Mouse (Mus musculus): ENCODE results near the gene Tmem184c. TPM values are rescaled to one million over a fixed set of nuclear protein-coding genes. Genes with fewer than 3 reads are reported as not detected.

Tmem184c gene
- 56.9 and 64.2 TPM in 2 replicates for polyA plus RNA-seq (2016; fragmentation: Nextera tagmentation; extraction: Ambion mirVana)

- Histone ChIP-seq H3K27me3 (no peaks in the 10 kb centered on the region), H3K9ac (peak within 1 kb of the TSS; percentile 67), H3K4me1 (peaks cover 10% of the 10 kb centered on the region), H3K4me3 (peak within 1 kb of the TSS; percentile 85), H3K9me3 (replicated peaks) (no peaks in the 10 kb centered on the region), H3K36me3 (peaks cover 3% of the 10 kb centered on the region), H3K27ac (peak within 1 kb of the TSS; percentile 84), H3K4me2 (replicated peaks) (peak within 1 kb of the TSS; percentile 77)
- peak; percentile 98 for ATAC-seq (ENCODE audit: low FRiP score)
- under 1% methylated on average over 36 of the region's 36 CpGs for WGBS
These were observed at the start of gene Tmem184c for GRCm38 (mm10) chr8:77610374-77610969. Tmem184c (minus strand) TSS chr8:77610698.

DNA sequence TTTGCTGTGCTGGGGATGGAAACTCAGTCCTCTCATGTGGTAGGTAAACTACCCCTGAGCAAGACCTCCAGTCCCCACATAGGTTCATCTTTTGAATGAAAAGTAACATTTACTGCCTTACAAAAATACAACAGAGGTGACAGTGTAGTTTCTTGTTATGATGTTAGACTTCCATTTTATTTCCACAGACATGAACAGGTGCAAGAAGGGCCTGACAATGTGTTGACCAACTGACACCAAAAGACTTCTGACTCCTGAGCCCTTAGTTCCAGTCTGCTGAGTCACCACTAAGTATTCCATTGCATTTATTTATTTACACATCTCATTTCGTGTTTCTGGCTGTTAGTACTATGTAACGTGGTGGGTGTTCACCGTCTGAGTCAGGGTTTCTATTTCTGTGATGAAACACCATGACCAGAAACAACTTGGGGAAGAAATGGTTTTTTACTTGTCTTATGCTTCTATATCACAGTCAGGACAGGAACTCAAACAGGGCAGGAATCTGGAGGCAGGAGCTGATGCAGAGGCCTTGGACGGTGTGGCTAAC, 49.1 kb upstream of the Tmem184c start:
- Histone ChIP-seq H3K27me3 (no peaks in the 10 kb centered on the region), H3K9me3 (replicated peaks) (no peaks in the 10 kb centered on the region), H3K36me3 (no peaks in the 10 kb centered on the region), H3K4me2 (replicated peaks) (no peak overlapping the region), H3K4me1 (no peaks in the 10 kb centered on the region), H3K27ac (no peak overlapping the region), H3K9ac (no peak overlapping the region), H3K4me3 (no peak overlapping the region)
- WGBS, result 83% methylated on average over 4 of the region's 4 CpGs
- ATAC-seq (ENCODE audit: low FRiP score), result no peak

DNA sequence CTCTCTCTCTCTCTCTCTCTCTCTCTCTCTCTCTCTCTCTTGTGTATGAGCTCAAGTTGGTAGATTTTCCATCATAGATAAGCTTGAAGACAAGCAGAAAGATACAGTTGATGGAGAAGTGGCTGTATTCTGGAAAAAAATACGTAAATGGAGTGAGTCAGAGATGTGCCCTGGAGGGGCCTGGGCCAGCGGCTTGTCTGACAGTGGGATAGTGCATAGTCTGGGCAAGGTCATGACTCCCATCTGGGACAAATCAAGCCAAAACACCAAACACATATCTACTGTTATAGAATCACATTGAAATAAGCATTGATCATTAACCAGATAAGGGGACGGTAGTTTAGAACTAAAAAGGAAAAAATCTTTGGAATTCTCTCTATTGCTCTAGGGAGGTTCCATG, 47.9 kb upstream of the Tmem184c start:
- H3K4me3 ChIP-seq, result no peak overlapping the region
- no peak overlapping the region for H3K9ac ChIP-seq
- H3K27ac ChIP-seq, result no peak overlapping the region
- WGBS, result 87% methylated on average over 3 of the region's 3 CpGs
- H3K4me2 ChIP-seq (replicated peaks), result no peak overlapping the region
- H3K36me3 ChIP-seq, result no peaks in the 10 kb centered on the region
- H3K27me3 ChIP-seq, result no peaks in the 10 kb centered on the region
- no peak for ATAC-seq (ENCODE audit: low FRiP score)
- no peaks in the 10 kb centered on the region for H3K4me1 ChIP-seq
- H3K9me3 ChIP-seq (replicated peaks), result no peaks in the 10 kb centered on the region

GRCm38 (mm10) chr8:77650646-77651190, 40.2 kb upstream of the Tmem184c start:
- Histone ChIP-seq H3K4me3 (no peak overlapping the region), H3K4me2 (replicated peaks) (no peak overlapping the region), H3K9me3 (replicated peaks) (no peaks in the 10 kb centered on the region), H3K27ac (no peak overlapping the region), H3K36me3 (no peaks in the 10 kb centered on the region), H3K9ac (no peak overlapping the region), H3K4me1 (no peaks in the 10 kb centered on the region), H3K27me3 (no peaks in the 10 kb centered on the region)
- no peak for ATAC-seq (ENCODE audit: low FRiP score)
- WGBS, result 64% methylated on average over 1 of the region's 1 CpGs

DNA sequence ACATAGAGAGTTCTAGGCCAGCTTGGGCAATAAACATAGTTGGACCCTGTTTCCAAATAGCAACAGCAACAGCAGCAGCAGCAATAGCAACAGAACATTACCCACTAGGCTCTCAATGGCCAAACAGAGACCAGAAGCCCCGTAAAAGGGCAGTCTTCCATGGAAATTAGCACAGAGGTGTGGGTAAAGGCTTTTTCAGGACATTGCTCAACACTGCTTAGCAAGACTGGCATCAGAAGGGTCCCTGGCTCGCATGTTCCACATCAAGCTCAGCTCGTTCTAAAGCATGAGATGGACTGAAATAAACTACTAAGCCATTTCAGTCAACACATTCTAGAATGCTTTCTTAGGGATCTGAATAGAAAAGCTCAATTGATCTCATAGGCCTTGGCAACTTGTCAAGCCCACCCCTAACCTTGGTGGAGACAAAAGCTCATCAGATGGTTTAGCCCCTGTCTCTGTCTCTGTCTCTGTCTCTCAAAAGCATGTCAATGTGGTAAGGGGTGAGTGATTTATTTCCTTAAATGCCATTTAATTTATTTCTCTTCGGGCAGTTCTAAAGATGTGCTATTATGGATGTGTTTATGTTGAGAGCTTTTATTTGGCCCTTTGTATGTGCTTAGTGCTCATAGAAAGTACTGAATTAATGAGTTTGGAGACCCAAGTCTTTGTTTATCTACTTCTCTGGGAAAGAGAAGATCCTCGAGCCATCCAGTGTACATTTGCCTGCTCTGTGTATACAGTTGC, 29.8 kb upstream of the Tmem184c start:
- ATAC-seq (ENCODE audit: low FRiP score), result no peak
- no peaks in the 10 kb centered on the region for H3K4me1 ChIP-seq
- H3K9ac ChIP-seq, result no peak overlapping the region
- H3K27ac ChIP-seq, result no peak overlapping the region
- H3K4me2 ChIP-seq (replicated peaks), result no peak overlapping the region
- no peaks in the 10 kb centered on the region for H3K9me3 ChIP-seq (replicated peaks)
- H3K36me3 ChIP-seq, result no peaks in the 10 kb centered on the region
- no peaks in the 10 kb centered on the region for H3K27me3 ChIP-seq
- 68% methylated on average over 5 of the region's 5 CpGs for WGBS
- no peak overlapping the region for H3K4me3 ChIP-seq

GRCm38 (mm10) chr8:77637593-77637992, 27.1 kb upstream of the Tmem184c start:
- WGBS, result 92% methylated on average over 3 of the region's 3 CpGs
- no peak for ATAC-seq (ENCODE audit: low FRiP score)

DNA sequence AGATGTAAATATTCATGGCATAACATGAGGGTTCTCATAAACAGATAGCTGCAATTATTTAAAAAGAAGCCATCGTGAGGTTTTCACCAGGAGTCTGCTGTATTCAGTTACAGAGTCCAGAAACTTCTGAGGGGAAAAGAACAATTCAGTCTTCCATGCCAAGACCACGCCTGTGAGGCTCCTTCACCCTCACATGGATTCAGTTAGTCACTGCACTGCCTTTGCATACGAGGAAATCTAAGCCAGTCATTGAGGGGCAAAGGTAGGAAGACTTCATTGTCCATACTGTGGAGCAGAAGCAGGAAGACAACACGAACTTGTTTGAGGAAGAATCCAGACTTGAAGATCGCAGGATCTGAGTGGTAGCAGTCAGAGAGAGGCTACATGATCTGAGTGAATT, 23.5 kb upstream of the Tmem184c start:
- no peak for ATAC-seq (ENCODE audit: low FRiP score)
- no peaks in the 10 kb centered on the region for H3K27me3 ChIP-seq
- 71% methylated on average over 5 of the region's 5 CpGs for WGBS

More at GRCm38 (mm10) chr8:77637593-77637992, 27.1 kb upstream of the Tmem184c start:
- Histone ChIP-seq H3K27me3 (no peaks in the 10 kb centered on the region), H3K4me1 (no peaks in the 10 kb centered on the region), H3K9me3 (replicated peaks) (no peaks in the 10 kb centered on the region), H3K4me2 (replicated peaks) (no peak overlapping the region), H3K36me3 (no peaks in the 10 kb centered on the region), H3K9ac (no peak overlapping the region), H3K27ac (no peak overlapping the region), H3K4me3 (no peak overlapping the region)

DNA sequence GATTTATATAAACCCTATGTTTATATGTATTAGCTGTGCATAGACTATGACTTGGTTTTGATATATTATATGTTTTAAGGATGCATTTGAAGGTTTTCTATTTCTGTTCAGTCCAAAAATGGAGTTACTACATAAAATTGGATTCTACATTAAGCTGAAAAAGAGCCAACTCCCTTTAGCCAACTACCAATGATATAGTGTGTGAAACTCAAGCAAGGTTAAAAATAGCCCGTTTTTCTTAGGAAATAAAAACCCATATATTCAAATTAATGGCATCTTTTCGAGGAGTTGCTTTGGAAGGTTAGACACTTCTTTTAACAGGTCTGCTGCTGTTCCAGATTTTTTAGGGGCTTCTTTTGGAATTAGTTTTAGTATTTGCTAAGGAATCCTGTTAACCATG, 22.7 kb upstream of the Tmem184c start:
- Histone ChIP-seq H3K27me3 (no peaks in the 10 kb centered on the region), H3K27ac (no peak overlapping the region), H3K9ac (no peak overlapping the region), H3K9me3 (replicated peaks) (no peaks in the 10 kb centered on the region), H3K4me1 (no peaks in the 10 kb centered on the region), H3K36me3 (no peaks in the 10 kb centered on the region), H3K4me2 (replicated peaks) (no peak overlapping the region), H3K4me3 (no peak overlapping the region)
- ATAC-seq (ENCODE audit: low FRiP score), result no peak
- 87% methylated on average over 2 of the region's 2 CpGs for WGBS

More for the DNA sequence above, 23.5 kb upstream of the Tmem184c start:
- H3K9me3 ChIP-seq (replicated peaks), result no peaks in the 10 kb centered on the region
- H3K27ac ChIP-seq, result no peak overlapping the region
- no peaks in the 10 kb centered on the region for H3K4me1 ChIP-seq
- no peak overlapping the region for H3K4me3 ChIP-seq
- H3K36me3 ChIP-seq, result no peaks in the 10 kb centered on the region
- H3K9ac ChIP-seq, result no peak overlapping the region
- H3K4me2 ChIP-seq (replicated peaks), result no peak overlapping the region

DNA sequence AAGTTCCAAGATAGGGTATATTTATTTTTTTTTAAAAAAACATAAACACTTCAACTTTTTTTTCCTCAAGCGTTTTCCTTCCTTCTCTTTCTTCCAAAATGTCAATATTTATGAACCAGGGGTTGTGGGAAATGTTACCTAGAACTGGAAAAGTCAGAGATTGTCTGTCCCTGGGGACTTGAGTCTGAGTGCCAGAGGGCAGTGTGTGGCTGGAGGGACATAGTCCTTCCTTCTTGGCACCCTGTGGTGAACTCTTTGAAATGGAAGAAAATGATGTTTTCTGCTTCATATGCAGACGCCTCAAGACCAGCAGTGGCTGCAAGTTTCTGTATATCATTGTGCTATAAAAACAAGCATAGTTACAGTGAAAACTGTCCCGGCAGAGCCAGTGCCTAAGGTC, 20.2 kb upstream of the Tmem184c start:
- Histone ChIP-seq H3K9ac (no peak overlapping the region), H3K36me3 (no peaks in the 10 kb centered on the region), H3K27me3 (no peaks in the 10 kb centered on the region), H3K4me2 (replicated peaks) (no peak overlapping the region), H3K9me3 (replicated peaks) (no peaks in the 10 kb centered on the region), H3K4me3 (no peak overlapping the region), H3K4me1 (no peaks in the 10 kb centered on the region), H3K27ac (no peak overlapping the region)
- WGBS, result 38% methylated on average over 3 of the region's 3 CpGs
- no peak for ATAC-seq (ENCODE audit: low FRiP score)

- Histone ChIP-seq H3K9ac (no peak overlapping the region), H3K27ac (no peak overlapping the region), H3K4me3 (no peak overlapping the region), H3K9me3 (replicated peaks) (no peaks in the 10 kb centered on the region), H3K4me2 (replicated peaks) (no peak overlapping the region), H3K36me3 (no peaks in the 10 kb centered on the region), H3K4me1 (no peaks in the 10 kb centered on the region), H3K27me3 (no peaks in the 10 kb centered on the region)
- WGBS, result 16% methylated on average over 15 of the region's 15 CpGs
- ATAC-seq (ENCODE audit: low FRiP score), result peak; percentile 80
These were observed 19.5 kb upstream of the Tmem184c start for GRCm38 (mm10) chr8:77629858-77630537.

DNA sequence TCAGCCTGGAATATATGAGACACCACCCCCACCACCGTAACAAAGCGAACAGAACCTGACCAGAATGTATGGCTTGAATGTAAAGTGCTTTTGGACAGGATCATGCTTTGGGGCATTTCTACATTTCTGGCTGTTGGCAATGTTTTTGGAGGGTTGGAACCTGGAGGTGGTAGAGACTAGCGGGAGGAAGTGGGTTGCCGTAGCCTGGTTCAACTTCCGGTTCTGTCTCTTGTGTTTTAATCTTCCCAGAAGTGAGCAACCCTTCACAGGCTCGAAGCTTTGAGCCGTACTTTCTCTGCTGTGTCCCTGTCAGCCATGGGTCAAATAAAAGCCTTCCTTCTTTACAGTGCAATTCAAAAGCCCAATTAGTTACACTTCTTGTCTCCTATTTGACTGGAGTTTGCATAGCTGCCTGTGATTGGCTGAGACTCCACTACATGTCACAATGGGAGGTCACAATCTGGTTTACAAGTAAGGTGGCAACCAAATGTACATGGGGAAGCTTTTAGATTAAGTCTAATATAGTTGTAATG, 13.2 kb upstream of the Tmem184c start:
- no peak overlapping the region for H3K9ac ChIP-seq
- no peaks in the 10 kb centered on the region for H3K27me3 ChIP-seq
- no peaks in the 10 kb centered on the region for H3K36me3 ChIP-seq
- H3K4me3 ChIP-seq, result no peak overlapping the region
- 0 out of 2 replicates have a peak, but pooled peaks have one; percentile 32 for ATAC-seq (ENCODE audit: low FRiP score)
- 0 out of 2 replicates have a peak, but pooled peaks cover 5% of the 10 kb centered on the region for H3K4me1 ChIP-seq
- no peak overlapping the region for H3K27ac ChIP-seq
- no peaks in the 10 kb centered on the region for H3K9me3 ChIP-seq (replicated peaks)
- 66% methylated on average over 7 of the region's 7 CpGs for WGBS
- no peak overlapping the region for H3K4me2 ChIP-seq (replicated peaks)

GRCm38 (mm10) chr8:77617916-77618315, 7.4 kb upstream of the Tmem184c start:
- ATAC-seq (ENCODE audit: low FRiP score), result no peak

More at GRCm38 (mm10) chr8:77617916-77618315, 7.4 kb upstream of the Tmem184c start:
- Histone ChIP-seq H3K27me3 (no peaks in the 10 kb centered on the region), H3K4me3 (no peak overlapping the region), H3K4me2 (replicated peaks) (no peak overlapping the region), H3K4me1 (no peaks in the 10 kb centered on the region), H3K36me3 (no peaks in the 10 kb centered on the region), H3K9me3 (replicated peaks) (no peaks in the 10 kb centered on the region), H3K27ac (no peak overlapping the region), H3K9ac (no peak overlapping the region)
- WGBS, result 68% methylated on average over 2 of the region's 2 CpGs

Measured in hindbrain, embryonic 12.5 days (tissue).